Mouse (Mus musculus): Measurements from ENCODE around the gene Abca7. TPM values are rescaled to one million over a fixed set of nuclear protein-coding genes. Genes with fewer than 3 reads are reported as not detected.

Gene Abca7
- polyA plus RNA-seq, 1 experiment from 2014 or later, result 3.1 TPM

- ATAC-seq, result peak; percentile 87
- under 1% methylated on average over 22 of the region's 22 CpGs for WGBS (ENCODE audit: insufficient replicate concordance)
- H3K27ac ChIP-seq (ENCODE audit: low read depth), result peak overlapping the region; percentile 88
- peaks cover 45% of the 10 kb centered on the region for H3K4me1 ChIP-seq (ENCODE audit: insufficient read depth)
- peaks cover 14% of the 10 kb centered on the region for H3K27me3 ChIP-seq (ENCODE audit: insufficient read depth, low read length)
- H3K4me3 ChIP-seq (ENCODE audit: low read depth, low read length), result peak overlapping the region; percentile 72
- peak overlapping the region; percentile 78 for H3K4me2 ChIP-seq (ENCODE audit: low read depth, low read length)
- DNase-seq, result peak; percentile 94
- TF ChIP-seq EP300 (IDR thresholded peaks at IDR 0.05; ENCODE audit: low read depth), result no peak
- TF ChIP-seq CTCF (IDR thresholded peaks at IDR 0.05; ENCODE audit: low read depth), result no peak
- H3K9me3 ChIP-seq (ENCODE audit: low read length), result no peaks in the 10 kb centered on the region
- H3K36me3 ChIP-seq (replicated peaks; ENCODE audit: insufficient read depth, low read length), result 0 out of 2 replicates have a peak, but pooled peaks cover 2% of the 10 kb centered on the region
- H3K9ac ChIP-seq (replicated peaks), result peak overlapping the region; percentile 87
Measured at GRCm38 (mm10) chr10:79984871-79985270, 11.4 kb upstream of the Abca7 start.

DNA sequence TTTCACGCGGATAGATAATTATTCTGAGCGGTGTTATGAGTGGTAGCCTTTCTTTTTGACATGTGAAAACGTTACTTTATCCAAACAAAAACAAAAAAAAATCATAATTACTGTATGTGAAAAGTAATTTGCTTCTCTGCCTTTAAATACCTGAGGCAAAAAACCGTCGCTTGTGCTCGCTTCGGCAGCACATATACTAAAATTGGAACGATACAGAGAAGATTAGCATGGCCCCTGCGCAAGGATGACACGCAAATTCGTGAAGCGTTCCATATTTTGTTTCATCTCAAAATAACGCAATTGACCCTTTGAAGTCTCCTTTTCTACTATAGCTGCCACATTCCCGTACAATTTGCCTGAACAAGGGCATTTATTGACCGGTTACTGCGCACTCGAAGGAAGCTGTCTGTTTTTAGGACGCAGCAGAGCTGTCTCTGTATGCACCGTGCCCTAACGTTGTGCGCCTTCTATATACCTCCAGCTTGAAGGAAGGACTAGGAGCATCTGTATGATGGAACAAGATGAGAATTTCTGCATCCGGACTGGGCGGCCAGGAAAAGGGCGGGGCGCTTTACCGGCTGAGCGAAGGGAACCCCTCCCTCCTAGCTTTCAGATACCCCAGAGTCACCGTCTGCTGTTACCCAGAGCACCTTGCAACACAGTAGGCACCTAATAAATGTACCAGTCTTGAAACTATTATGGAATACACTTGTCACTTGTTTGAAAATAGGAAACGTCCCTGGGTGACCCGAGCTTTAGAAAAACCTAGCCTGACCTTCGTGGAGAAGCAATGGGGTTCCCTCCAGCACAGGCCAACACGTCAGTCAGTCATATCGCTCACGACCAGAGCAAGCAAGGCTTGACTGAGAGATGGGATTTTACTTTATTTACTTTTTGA lies 10.7 kb upstream of the Abca7 start:
- H3K4me3 ChIP-seq (ENCODE audit: low read depth, low read length), result peak overlapping the region; percentile 72
- no peaks in the 10 kb centered on the region for H3K9me3 ChIP-seq (ENCODE audit: low read length)
- ATAC-seq (no peak), DNase-seq (peak; percentile 80)
- TF ChIP-seq EP300 (IDR thresholded peaks at IDR 0.05; ENCODE audit: low read depth), result 0 out of 2 replicates have a peak, but pooled peaks have one; percentile 37
- no peak for TF ChIP-seq CTCF (IDR thresholded peaks at IDR 0.05; ENCODE audit: low read depth)
- H3K27me3 ChIP-seq (ENCODE audit: insufficient read depth, low read length), result peaks cover 14% of the 10 kb centered on the region
- peak overlapping the region; percentile 78 for H3K4me2 ChIP-seq (ENCODE audit: low read depth, low read length)
- 3% methylated on average over 35 of the region's 35 CpGs for WGBS (ENCODE audit: insufficient replicate concordance)
- H3K36me3 ChIP-seq (replicated peaks; ENCODE audit: insufficient read depth, low read length), result 0 out of 2 replicates have a peak, but pooled peaks cover 2% of the 10 kb centered on the region
- H3K27ac ChIP-seq (ENCODE audit: low read depth), result peak overlapping the region; percentile 88
- H3K9ac ChIP-seq (replicated peaks), result peak overlapping the region; percentile 87
- peaks cover 45% of the 10 kb centered on the region for H3K4me1 ChIP-seq (ENCODE audit: insufficient read depth)

- DNase-seq (peak; percentile 48), ATAC-seq (no peak)
- H3K36me3 ChIP-seq (replicated peaks; ENCODE audit: insufficient read depth, low read length), result peaks cover 7% of the 10 kb centered on the region; the same call in 1 of the 2 replicates
- 22% methylated on average over 6 of the region's 6 CpGs for WGBS (ENCODE audit: insufficient replicate concordance)
- H3K4me1 ChIP-seq (ENCODE audit: insufficient read depth), result peaks cover 45% of the 10 kb centered on the region
- H3K4me2 ChIP-seq (ENCODE audit: low read depth, low read length), result peak overlapping the region; percentile 78
- H3K27me3 ChIP-seq (ENCODE audit: insufficient read depth, low read length), result peaks cover 14% of the 10 kb centered on the region
- H3K9ac ChIP-seq (replicated peaks), result peak overlapping the region; percentile 87
- peak overlapping the region; percentile 88 for H3K27ac ChIP-seq (ENCODE audit: low read depth)
- H3K9me3 ChIP-seq (ENCODE audit: low read length), result no peaks in the 10 kb centered on the region
- TF ChIP-seq EP300 (IDR thresholded peaks at IDR 0.05; ENCODE audit: low read depth), result no peak
- TF ChIP-seq CTCF (IDR thresholded peaks at IDR 0.05; ENCODE audit: low read depth), result no peak
- peak overlapping the region; percentile 72 for H3K4me3 ChIP-seq (ENCODE audit: low read depth, low read length)
Measured at GRCm38 (mm10) chr10:79986232-79986878, 9.9 kb upstream of the Abca7 start.

DNA sequence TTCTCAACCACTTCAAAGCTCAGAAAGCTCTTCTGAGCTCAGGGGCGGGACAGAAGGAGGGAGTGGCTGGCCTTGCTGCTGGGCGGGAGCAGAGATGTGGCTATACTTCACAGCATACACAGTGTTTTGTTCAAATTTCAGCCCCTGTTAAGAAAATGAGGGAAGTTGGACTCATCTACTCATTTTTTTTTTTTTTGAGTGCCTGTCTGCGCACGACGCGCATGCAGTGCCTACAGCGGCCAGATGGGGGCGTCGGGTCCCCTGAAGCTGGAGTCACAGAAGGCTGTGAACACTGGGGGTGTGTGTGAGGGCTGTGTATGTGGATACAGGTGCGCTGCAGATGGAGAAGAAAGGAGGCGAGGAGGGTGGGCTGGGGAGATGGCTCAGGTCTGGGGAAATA lies 9.3 kb upstream of the Abca7 start:
- WGBS (ENCODE audit: insufficient replicate concordance), result 3% methylated on average over 11 of the region's 11 CpGs
- peak; percentile 91 for DNase-seq
- peaks cover 45% of the 10 kb centered on the region for H3K4me1 ChIP-seq (ENCODE audit: insufficient read depth)

GRCm38 (mm10) chr10:79987771-79988505 lies 8.4 kb upstream of the Abca7 start:
- Histone ChIP-seq H3K9ac (replicated peaks) (peak overlapping the region; percentile 73), H3K27me3 (ENCODE audit: insufficient read depth, low read length) (peaks cover 14% of the 10 kb centered on the region), H3K4me1 (ENCODE audit: insufficient read depth) (peaks cover 37% of the 10 kb centered on the region), H3K4me2 (ENCODE audit: low read depth, low read length) (peak overlapping the region; percentile 78), H3K4me3 (ENCODE audit: low read depth, low read length) (peak overlapping the region; percentile 63), H3K9me3 (ENCODE audit: low read length) (no peaks in the 10 kb centered on the region), H3K36me3 (replicated peaks; ENCODE audit: insufficient read depth, low read length) (peaks cover 12% of the 10 kb centered on the region), H3K27ac (ENCODE audit: low read depth) (peak overlapping the region; percentile 78)
- no peak for ATAC-seq
- TF ChIP-seq CTCF (IDR thresholded peaks at IDR 0.05; ENCODE audit: low read depth) (no peak), EP300 (IDR thresholded peaks at IDR 0.05; ENCODE audit: low read depth) (no peak)
- DNase-seq, result no peak
- 15% methylated on average over 27 of the region's 27 CpGs for WGBS (ENCODE audit: insufficient replicate concordance)

More for the DNA sequence above, 9.3 kb upstream of the Abca7 start:
- Histone ChIP-seq H3K27ac (ENCODE audit: low read depth) (peak overlapping the region; percentile 88), H3K9me3 (ENCODE audit: low read length) (no peaks in the 10 kb centered on the region), H3K9ac (replicated peaks) (peak overlapping the region; percentile 87), H3K27me3 (ENCODE audit: insufficient read depth, low read length) (peaks cover 14% of the 10 kb centered on the region), H3K4me3 (ENCODE audit: low read depth, low read length) (peak overlapping the region; percentile 72; the same call in 1 of the 2 replicates), H3K36me3 (replicated peaks; ENCODE audit: insufficient read depth, low read length) (peaks cover 10% of the 10 kb centered on the region), H3K4me2 (ENCODE audit: low read depth, low read length) (peak overlapping the region; percentile 78)
- no peak for ATAC-seq
- TF ChIP-seq CTCF (IDR thresholded peaks at IDR 0.05; ENCODE audit: low read depth), result peak; percentile 95
- TF ChIP-seq EP300 (IDR thresholded peaks at IDR 0.05; ENCODE audit: low read depth), result no peak
